Mouse (Mus musculus) liver, embryonic 16.5 days (tissue): ENCODE measurements at regions not wholly inside any gene's neighbourhood (a gene's known extent, or its start where the extent isn't known, plus 50 kb on each side); places are given as distances from the start of the nearest gene placed in this dataset.

Experiments used
- ATAC-seq: fragments of 200-750 bp; cut with Nextera tagmentation; 2 replicates; pipeline ENCODE4 v1.8.0; 2017; ENCODE audit warnings: low read depth, mild to moderate bottlenecking, moderate number of reproducible peaks, moderate library complexity
- H3K27ac ChIP-seq: fragments of 300-500 bp; sonication (generic); 2 replicates; pipeline ENCODE4 v1.5.1; 2014; ENCODE audit warnings: mild to moderate bottlenecking, low read length
- H3K27me3 ChIP-seq: fragments of 300-500 bp; sonication (generic); 2 replicates; pipeline ENCODE4 v1.6.1; 2014; ENCODE audit warnings: low read depth, low read length, mixed read lengths; ENCODE audit not compliant: control insufficient read depth, insufficient read depth
- H3K36me3 ChIP-seq: fragments of 300-500 bp; sonication (generic); 2 replicates; pipeline ENCODE4 v1.6.1; 2014; ENCODE audit warnings: mild to moderate bottlenecking; ENCODE audit not compliant: control insufficient read depth, insufficient read depth
- H3K4me1 ChIP-seq: fragments of 300-500 bp; sonication (generic); 2 replicates; pipeline ENCODE4 v1.6.1; 2014; ENCODE audit warnings: low read depth, low read length, mixed read lengths; ENCODE audit not compliant: control insufficient read depth
- H3K4me2 ChIP-seq: fragments of 300-500 bp; sonication (generic); 2 replicates; pipeline ENCODE4 v1.6.1; 2014; ENCODE audit warnings: low read depth, low read length, mixed read lengths
- H3K4me3 ChIP-seq: fragments of 300-500 bp; sonication (generic); 2 replicates; pipeline ENCODE4 v1.5.1; 2014; ENCODE audit warnings: low read depth, mild to moderate bottlenecking, low read length
- H3K9ac ChIP-seq: fragments of 300-500 bp; sonication (generic); 2 replicates; pipeline ENCODE4 v1.6.1; 2014; ENCODE audit warnings: low read depth, low read length
- H3K9me3 ChIP-seq: fragments of 300-500 bp; sonication (generic); replicated peaks from 2 replicates; pipeline ENCODE4 v1.6.1; 2016; ENCODE audit warnings: low read length; ENCODE audit not compliant: control insufficient read depth
- WGBS: fragments of 180-500 bp; shearing (Covaris S2); extraction: QIAGEN DNeasy Blood & Tissue Kit; methylation state at CpG from one replicate; pipeline ENCODE4 v1.1.7; 2014; ENCODE audit not compliant: insufficient replicate concordance; 5-methylcytosine and 5-hydroxymethylcytosine counted together

DNA sequence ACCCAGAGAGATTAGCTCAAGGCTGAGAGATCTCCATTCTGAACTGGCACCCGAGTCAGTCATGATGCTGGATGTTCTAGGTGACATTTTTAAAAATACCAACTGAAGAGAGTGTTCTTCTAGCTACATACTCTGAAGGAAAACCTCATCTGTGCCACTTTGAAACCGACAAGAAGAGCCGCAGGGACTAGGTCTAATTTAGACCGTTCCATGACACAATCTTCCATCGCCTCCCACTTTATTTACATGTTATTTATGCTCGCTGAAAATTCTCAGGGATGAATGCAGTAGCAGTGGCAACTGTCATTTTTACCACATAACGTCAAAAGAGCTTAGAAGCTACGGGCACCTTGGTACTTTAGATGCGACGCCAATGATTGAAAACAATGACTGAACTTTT, 514.1 kb upstream of the Gm10131 start:
- H3K4me2 ChIP-seq, result no peak overlapping the region
- 67% methylated on average over 10 of the region's 10 CpGs for WGBS
- H3K36me3 ChIP-seq, result no peaks in the 10 kb centered on the region
- no peaks in the 10 kb centered on the region for H3K27me3 ChIP-seq
- no peaks in the 10 kb centered on the region for H3K9me3 ChIP-seq
- H3K27ac ChIP-seq, result no peak overlapping the region
- H3K4me1 ChIP-seq, result no peaks in the 10 kb centered on the region
- no peak for ATAC-seq
- no peak overlapping the region for H3K4me3 ChIP-seq
- no peak overlapping the region for H3K9ac ChIP-seq

DNA sequence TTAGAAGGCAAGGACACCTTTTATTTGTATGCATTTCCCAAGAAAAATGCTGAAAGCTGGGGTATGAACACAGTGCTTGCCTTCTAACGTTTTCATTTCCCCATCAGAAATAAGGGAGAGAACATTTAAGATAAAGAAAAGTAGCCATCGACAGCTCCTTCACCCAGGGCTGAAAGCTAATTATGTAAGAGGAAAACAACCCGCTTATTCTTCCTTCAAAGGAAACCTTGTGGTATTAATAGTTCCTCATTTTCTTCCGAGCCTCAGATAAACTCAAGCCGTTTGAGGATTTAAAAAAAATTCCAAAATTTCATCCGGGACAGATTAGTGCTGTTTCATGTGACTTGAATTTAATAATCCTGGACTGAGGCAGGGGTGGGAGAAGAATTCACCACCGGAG, 512.2 kb upstream of the Gm10131 start:
- no peak overlapping the region for H3K4me3 ChIP-seq
- H3K36me3 ChIP-seq, result no peaks in the 10 kb centered on the region
- no peaks in the 10 kb centered on the region for H3K4me1 ChIP-seq
- no peak for ATAC-seq
- 20% methylated on average over 7 of the region's 7 CpGs for WGBS
- no peak overlapping the region for H3K9ac ChIP-seq
- no peak overlapping the region for H3K27ac ChIP-seq
- no peaks in the 10 kb centered on the region for H3K27me3 ChIP-seq
- H3K4me2 ChIP-seq, result no peak overlapping the region
- no peaks in the 10 kb centered on the region for H3K9me3 ChIP-seq

- Histone ChIP-seq H3K4me3 (no peak overlapping the region), H3K4me2 (peak overlapping the region; percentile 14; the same call in 1 of the 2 replicates), H3K27ac (no peak overlapping the region), H3K9ac (no peak overlapping the region), H3K4me1 (no peaks in the 10 kb centered on the region), H3K36me3 (no peaks in the 10 kb centered on the region), H3K9me3 (no peaks in the 10 kb centered on the region), H3K27me3 (no peaks in the 10 kb centered on the region)
- 41% methylated on average over 25 of the region's 25 CpGs for WGBS
- ATAC-seq, result peak; percentile 48; the same call in 1 of the 2 replicates
These were observed 510.9 kb upstream of the Gm10131 start for GRCm38 (mm10) chr8:34622177-34623114.

DNA sequence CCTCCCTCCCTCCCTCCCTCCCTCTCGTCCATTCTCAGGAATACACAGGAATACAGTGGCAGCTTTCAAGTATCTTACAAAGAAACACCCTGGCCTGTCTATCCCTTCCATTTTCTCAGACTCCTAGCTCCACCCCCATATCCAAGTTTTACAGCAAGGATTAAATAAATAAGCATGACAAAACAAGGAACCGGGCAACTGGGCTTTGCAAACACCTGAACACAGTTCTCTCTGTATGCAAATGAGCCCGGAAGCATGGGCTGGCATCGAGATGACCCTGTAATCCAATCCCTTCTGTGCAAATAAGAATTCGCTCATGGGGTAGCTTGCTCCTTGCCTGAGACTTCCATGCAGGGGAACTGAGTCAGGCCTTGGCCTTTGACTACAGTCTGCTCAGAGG, 506.5 kb upstream of the Gm10131 start:
- no peaks in the 10 kb centered on the region for H3K27me3 ChIP-seq
- H3K27ac ChIP-seq, result no peak overlapping the region
- no peak overlapping the region for H3K9ac ChIP-seq
- H3K9me3 ChIP-seq, result no peaks in the 10 kb centered on the region
- 42% methylated on average over 4 of the region's 5 CpGs for WGBS
- H3K36me3 ChIP-seq, result no peaks in the 10 kb centered on the region
- H3K4me1 ChIP-seq, result no peaks in the 10 kb centered on the region
- no peak overlapping the region for H3K4me3 ChIP-seq
- no peak overlapping the region for H3K4me2 ChIP-seq
- ATAC-seq, result no peak

GRCm38 (mm10) chr8:34614987-34615386, 503.4 kb upstream of the Gm10131 start:
- WGBS, result 49% methylated on average over 4 of the region's 4 CpGs
- Histone ChIP-seq H3K36me3 (no peaks in the 10 kb centered on the region), H3K9me3 (no peaks in the 10 kb centered on the region), H3K4me1 (no peaks in the 10 kb centered on the region), H3K4me2 (no peak overlapping the region), H3K4me3 (no peak overlapping the region), H3K27me3 (no peaks in the 10 kb centered on the region), H3K9ac (no peak overlapping the region), H3K27ac (no peak overlapping the region)
- no peak for ATAC-seq

GRCm38 (mm10) chr8:34614031-34614526, 502.5 kb upstream of the Gm10131 start:
- H3K9ac ChIP-seq, result no peak overlapping the region
- H3K4me3 ChIP-seq, result no peak overlapping the region
- no peaks in the 10 kb centered on the region for H3K36me3 ChIP-seq
- H3K27me3 ChIP-seq, result no peaks in the 10 kb centered on the region
- H3K4me2 ChIP-seq, result no peak overlapping the region
- ATAC-seq, result no peak
- no peak overlapping the region for H3K27ac ChIP-seq
- H3K9me3 ChIP-seq, result no peaks in the 10 kb centered on the region
- no peaks in the 10 kb centered on the region for H3K4me1 ChIP-seq
- 36% methylated on average over 10 of the region's 10 CpGs for WGBS

DNA sequence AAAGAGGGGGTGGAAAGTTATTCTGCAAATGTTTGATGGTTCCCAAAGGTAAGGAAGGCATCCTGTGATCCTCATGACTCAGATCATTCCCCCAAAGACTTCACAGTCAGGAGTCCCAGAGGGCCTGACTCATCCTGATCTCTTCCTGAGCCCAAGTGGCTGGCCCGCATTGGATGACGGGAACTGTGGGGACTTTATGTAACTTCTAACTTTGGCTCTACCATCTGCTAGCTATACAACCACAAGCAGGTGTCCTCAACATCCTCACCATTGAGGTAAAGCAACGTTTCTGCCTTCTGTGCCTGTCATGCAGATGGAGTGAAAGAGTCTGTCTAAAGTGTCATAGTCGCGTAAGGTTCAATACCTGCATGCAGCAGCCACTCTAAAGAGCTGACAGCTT, 501.6 kb upstream of the Gm10131 start:
- H3K4me1 ChIP-seq, result no peaks in the 10 kb centered on the region
- no peak for ATAC-seq
- H3K27me3 ChIP-seq, result no peaks in the 10 kb centered on the region
- 73% methylated on average over 5 of the region's 5 CpGs for WGBS
- no peak overlapping the region for H3K4me2 ChIP-seq
- H3K36me3 ChIP-seq, result no peaks in the 10 kb centered on the region
- H3K27ac ChIP-seq, result no peak overlapping the region
- H3K4me3 ChIP-seq, result no peak overlapping the region
- no peaks in the 10 kb centered on the region for H3K9me3 ChIP-seq
- H3K9ac ChIP-seq, result no peak overlapping the region

GRCm38 (mm10) chr8:34612396-34612795, 500.9 kb upstream of the Gm10131 start:
- Histone ChIP-seq H3K27ac (no peak overlapping the region), H3K4me3 (no peak overlapping the region), H3K4me2 (no peak overlapping the region), H3K27me3 (no peaks in the 10 kb centered on the region), H3K9me3 (no peaks in the 10 kb centered on the region), H3K4me1 (no peaks in the 10 kb centered on the region), H3K36me3 (no peaks in the 10 kb centered on the region), H3K9ac (no peak overlapping the region)
- ATAC-seq, result no peak
- 51% methylated on average over 3 of the region's 3 CpGs for WGBS

DNA sequence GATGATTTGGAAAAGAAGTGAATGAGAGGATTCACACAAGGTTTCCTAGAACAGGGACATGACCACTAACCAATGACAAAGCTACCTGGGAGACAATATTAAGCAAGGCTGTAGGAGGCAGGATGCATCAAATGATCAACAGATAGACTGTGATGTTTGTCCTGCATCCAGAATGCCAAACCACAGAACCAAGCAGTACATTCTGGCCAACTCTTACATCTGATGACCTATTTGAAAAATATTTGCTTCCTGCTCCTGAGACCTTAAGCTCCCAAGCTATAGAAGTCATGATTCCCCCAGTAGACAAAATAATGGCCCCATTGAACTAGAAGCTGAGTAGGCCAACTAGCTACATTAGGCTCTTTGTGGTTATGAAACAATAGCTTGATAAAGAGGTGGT, 498.6 kb upstream of the Gm10131 start:
- H3K4me2 ChIP-seq, result no peak overlapping the region

More for the DNA sequence above, 498.6 kb upstream of the Gm10131 start:
- H3K9me3 ChIP-seq, result no peaks in the 10 kb centered on the region
- no peak overlapping the region for H3K9ac ChIP-seq
- no peak for ATAC-seq
- H3K4me3 ChIP-seq, result no peak overlapping the region
- H3K27me3 ChIP-seq, result no peaks in the 10 kb centered on the region
- H3K27ac ChIP-seq, result no peak overlapping the region
- H3K4me1 ChIP-seq, result no peaks in the 10 kb centered on the region
- no peaks in the 10 kb centered on the region for H3K36me3 ChIP-seq
